Mouse (Mus musculus) kidney, embryonic 15.5 days (tissue): Measurements from ENCODE around the gene Ergic1. TPM values are rescaled to one million over a fixed set of nuclear protein-coding genes. Genes with fewer than 3 reads are reported as not detected.

ENCODE experiments used
- ATAC-seq: fragments of 200-750 bp; cut with Nextera tagmentation; replicated peaks from 2 replicates; pipeline ENCODE4 v1.8.0; 2017; ENCODE audit warnings: moderate TSS enrichment; ENCODE audit not compliant: low FRiP score
- H3K27ac ChIP-seq: fragments of 300-500 bp; sonication (generic); 2 replicates; pipeline ENCODE4 v1.5.1; 2015; ENCODE audit warnings: mild to moderate bottlenecking, inconsistent platforms
- H3K27me3 ChIP-seq: fragments of 300-500 bp; sonication (generic); 2 replicates; pipeline ENCODE4 v1.6.1; 2015; ENCODE audit warnings: inconsistent platforms
- H3K36me3 ChIP-seq: fragments of 300-500 bp; sonication (generic); 2 replicates; pipeline ENCODE4 v1.6.1; 2015; ENCODE audit warnings: inconsistent platforms
- H3K4me1 ChIP-seq: fragments of 300-500 bp; sonication (generic); 2 replicates; pipeline ENCODE4 v1.6.1; 2015; ENCODE audit warnings: inconsistent platforms
- H3K4me2 ChIP-seq: fragments of 300-500 bp; sonication (generic); 2 replicates; pipeline ENCODE4 v1.6.1; 2015; ENCODE audit warnings: moderate library complexity, mild to moderate bottlenecking, inconsistent platforms
- H3K4me3 ChIP-seq: fragments of 300-500 bp; sonication (generic); replicated peaks from 2 replicates; pipeline ENCODE4 v1.5.1; 2015; ENCODE audit warnings: mild to moderate bottlenecking, inconsistent platforms
- H3K9ac ChIP-seq: fragments of 300-500 bp; sonication (generic); 2 replicates; pipeline ENCODE4 v1.6.1; 2015; ENCODE audit warnings: mild to moderate bottlenecking, inconsistent platforms
- H3K9me3 ChIP-seq: fragments of 300-500 bp; sonication (generic); replicated peaks from 2 replicates; pipeline ENCODE4 v1.6.1; 2016; ENCODE audit warnings: inconsistent platforms
- WGBS: fragments of 180-500 bp; shearing (Covaris S2); methylation state at CpG from one replicate; pipeline ENCODE4 v1.1.7; 2015; ENCODE audit warnings: mixed read lengths; 5-methylcytosine and 5-hydroxymethylcytosine counted together
- polyA plus RNA-seq: library from polyadenylated mRNA; unstranded; fragments of >200 nt; fragmentation: Nextera tagmentation; extraction: Ambion mirVana; gene quantifications from 2 replicates; pipeline ENCODE4 v1.2.1, GENCODE M21; 2015

Ergic1 gene
- polyA plus RNA-seq, 1 experiment from 2014 or later = 124 TPM

DNA sequence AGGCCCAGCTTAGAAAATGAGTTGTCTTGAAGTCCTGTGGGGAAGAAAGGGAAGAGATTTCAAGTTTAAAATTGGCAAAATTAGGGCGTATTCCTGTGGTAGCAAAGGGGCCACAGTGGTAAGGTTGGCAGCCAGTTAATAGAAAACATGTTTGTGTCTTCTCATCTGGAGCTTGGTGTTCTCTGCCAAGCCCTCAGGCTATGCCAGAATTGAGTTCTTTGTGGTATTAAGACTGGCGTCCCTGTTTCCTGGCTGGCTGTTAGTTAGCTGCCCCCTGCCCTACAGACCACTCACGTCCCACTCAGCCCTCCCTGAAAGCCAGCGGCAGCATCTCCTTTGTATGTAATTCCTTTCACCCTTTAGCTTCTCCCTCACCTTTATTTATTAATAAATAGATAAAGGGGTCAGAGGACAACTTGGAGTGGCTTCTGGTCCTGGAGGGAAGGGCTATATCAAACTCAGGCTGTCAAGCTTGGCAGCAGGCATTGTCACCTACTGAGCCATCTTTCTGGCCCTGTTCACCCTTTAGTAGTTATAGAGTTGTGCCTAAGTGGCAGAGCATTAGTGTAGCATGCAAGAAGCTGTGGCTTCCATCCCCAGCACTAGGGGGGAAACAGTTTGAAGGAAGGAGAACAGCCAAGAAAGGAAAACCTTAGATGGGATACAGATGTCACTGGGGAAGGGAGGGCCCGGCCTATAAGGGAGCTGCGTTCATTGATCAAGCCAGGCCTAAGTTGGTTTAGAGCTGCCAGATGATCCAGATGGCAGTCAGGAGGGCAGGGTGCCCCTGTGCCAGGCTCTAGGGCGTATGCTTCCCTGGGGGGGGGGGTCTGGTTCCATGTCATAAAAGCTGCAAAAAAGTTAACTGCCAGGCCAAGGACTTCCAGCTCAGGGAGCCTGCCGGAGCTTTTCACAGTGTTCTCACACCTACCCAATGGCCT lies 127.8 kb downstream of the Ergic1 start:
- no peaks in the 10 kb centered on the region for H3K9me3 ChIP-seq
- peaks cover 9% of the 10 kb centered on the region; the same call in 1 of the 2 replicates for H3K36me3 ChIP-seq
- H3K4me1 ChIP-seq = peaks cover 9% of the 10 kb centered on the region
- no peaks in the 10 kb centered on the region for H3K27me3 ChIP-seq
- WGBS = 81% methylated on average over 8 of the region's 8 CpGs
- no peak overlapping the region for H3K4me3 ChIP-seq
- no peak overlapping the region for H3K9ac ChIP-seq
- no peak overlapping the region for H3K4me2 ChIP-seq
- no peak for ATAC-seq
- H3K27ac ChIP-seq = no peak overlapping the region

DNA sequence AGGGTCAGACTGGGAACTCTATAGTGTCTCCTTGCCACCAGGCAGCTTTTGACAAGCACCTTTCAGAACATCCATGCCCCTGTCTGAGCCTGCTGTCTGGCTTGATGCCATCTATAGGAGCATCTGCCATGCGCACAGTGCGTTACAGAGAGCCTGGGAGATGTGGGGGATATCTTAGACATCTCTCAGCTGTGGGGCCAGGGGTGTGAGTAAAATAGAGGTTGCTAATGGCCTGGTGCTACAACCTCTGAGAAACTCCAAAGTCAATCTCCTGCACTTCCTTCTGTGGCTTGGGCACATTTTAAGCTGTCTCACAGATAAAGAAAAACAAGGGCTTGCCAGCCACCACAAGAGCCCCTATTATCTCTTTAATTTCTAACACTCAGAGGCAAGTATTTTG lies 128.5 kb downstream of the Ergic1 start:
- no peak for ATAC-seq
- Histone ChIP-seq H3K9me3 (no peaks in the 10 kb centered on the region), H3K4me1 (peaks cover 9% of the 10 kb centered on the region), H3K9ac (no peak overlapping the region), H3K27ac (no peak overlapping the region), H3K27me3 (no peaks in the 10 kb centered on the region), H3K36me3 (peaks cover 2% of the 10 kb centered on the region; the same call in 1 of the 2 replicates), H3K4me3 (no peak overlapping the region), H3K4me2 (no peak overlapping the region)
- 82% methylated on average over 2 of the region's 2 CpGs for WGBS

DNA sequence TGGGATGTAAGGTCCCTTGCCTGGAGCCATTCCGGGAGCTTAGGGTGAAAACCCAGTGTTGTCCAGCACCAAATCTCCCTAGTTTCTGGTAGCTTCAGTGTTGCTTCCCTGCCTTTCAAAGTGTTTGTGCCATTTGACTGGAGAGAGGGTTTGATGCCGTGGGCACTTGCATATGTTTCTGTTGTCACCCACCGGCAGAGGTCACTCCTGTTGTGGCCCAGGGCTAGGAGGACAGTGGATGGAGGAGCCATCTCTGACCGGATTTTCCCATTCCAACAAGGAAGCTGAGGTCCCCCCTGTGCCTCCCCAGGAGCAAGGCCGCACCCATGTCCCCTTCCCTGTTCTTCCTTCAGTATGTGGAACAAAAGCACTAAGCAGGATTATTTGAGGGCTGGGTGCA lies 128.9 kb downstream of the Ergic1 start:
- H3K36me3 ChIP-seq = peaks cover 2% of the 10 kb centered on the region
- ATAC-seq = no peak
- 84% methylated on average over 5 of the region's 5 CpGs for whole genome bisulfite sequencing

DNA sequence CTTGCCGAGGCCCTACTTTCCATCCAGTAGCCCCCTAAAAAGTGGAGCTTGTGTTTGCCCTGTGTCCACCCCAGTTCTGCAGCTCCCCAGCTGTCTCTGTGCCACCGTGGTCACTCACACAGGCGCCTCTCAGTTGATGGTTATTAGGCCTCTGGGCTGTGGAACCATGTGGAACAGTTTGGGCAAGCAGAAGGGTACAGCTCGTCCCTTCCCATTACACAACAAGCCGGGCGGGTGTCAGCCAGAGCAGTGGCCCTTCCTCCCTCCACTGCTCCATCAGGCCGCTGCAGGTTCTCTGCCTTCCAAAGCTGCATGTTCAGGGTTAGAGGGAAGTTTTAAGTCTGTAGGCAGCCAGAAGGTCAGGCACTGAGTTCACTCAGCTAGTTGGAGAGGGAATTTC lies 129.8 kb downstream of the Ergic1 start:
- Histone ChIP-seq H3K9me3 (no peaks in the 10 kb centered on the region), H3K4me1 (peaks cover 9% of the 10 kb centered on the region), H3K9ac (no peak overlapping the region), H3K4me3 (no peak overlapping the region), H3K4me2 (no peak overlapping the region), H3K27me3 (no peaks in the 10 kb centered on the region), H3K36me3 (peaks cover 10% of the 10 kb centered on the region), H3K27ac (no peak overlapping the region)
- 83% methylated on average over 7 of the region's 7 CpGs for WGBS
- no peak for ATAC-seq

More for the DNA sequence above, 128.9 kb downstream of the Ergic1 start:
- no peaks in the 10 kb centered on the region for H3K27me3 ChIP-seq
- no peak overlapping the region for H3K4me2 ChIP-seq
- no peak overlapping the region for H3K4me3 ChIP-seq
- H3K4me1 ChIP-seq = peaks cover 9% of the 10 kb centered on the region
- no peaks in the 10 kb centered on the region for H3K9me3 ChIP-seq
- H3K27ac ChIP-seq = no peak overlapping the region
- no peak overlapping the region for H3K9ac ChIP-seq

DNA sequence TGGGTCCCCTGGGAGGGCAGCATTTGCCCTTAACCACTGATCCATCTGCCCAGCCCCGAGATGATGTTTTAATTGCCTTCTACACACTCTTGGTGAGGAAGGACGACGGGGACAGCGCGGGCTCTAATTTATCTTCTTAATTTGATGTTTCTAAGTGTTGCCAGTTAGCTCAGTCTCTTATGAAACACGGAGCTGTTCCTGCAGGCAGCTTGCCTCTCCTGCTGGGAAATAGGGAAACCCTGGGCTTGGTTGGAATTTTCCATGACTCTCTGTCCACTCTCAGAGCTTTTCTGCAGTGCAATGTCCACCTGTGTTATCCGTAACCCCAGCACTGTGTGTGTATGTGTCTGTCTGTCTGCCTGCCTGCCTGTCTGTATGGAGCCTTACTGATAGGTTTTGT lies 132.1 kb downstream of the Ergic1 start:
- Histone ChIP-seq H3K36me3 (peaks cover 32% of the 10 kb centered on the region), H3K27me3 (no peaks in the 10 kb centered on the region), H3K4me1 (peaks cover 9% of the 10 kb centered on the region), H3K9ac (no peak overlapping the region), H3K9me3 (no peaks in the 10 kb centered on the region), H3K4me2 (no peak overlapping the region), H3K4me3 (no peak overlapping the region), H3K27ac (no peak overlapping the region)
- 51% methylated on average over 7 of the region's 7 CpGs for WGBS
- ATAC-seq = no peak

DNA sequence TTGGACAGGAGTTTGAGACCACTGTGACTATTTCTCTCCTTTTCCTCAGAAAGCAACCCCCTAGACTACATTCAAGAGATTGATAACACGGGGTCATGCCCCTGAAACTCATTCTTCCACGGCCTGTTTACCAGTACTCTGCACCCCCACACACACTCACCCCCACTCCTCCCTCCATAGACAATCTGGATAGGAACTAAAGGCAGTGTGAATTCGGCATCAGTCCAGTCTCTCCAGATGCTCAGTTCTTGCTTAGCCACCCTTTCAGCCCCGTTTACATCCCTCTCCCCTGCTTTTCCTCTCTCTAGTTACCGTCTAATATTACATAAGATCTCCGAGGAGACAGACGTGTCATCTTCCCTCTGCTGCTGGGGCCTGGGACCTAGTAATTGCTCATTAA lies 132.9 kb downstream of the Ergic1 start:
- Histone ChIP-seq H3K9me3 (no peaks in the 10 kb centered on the region), H3K4me1 (peaks cover 9% of the 10 kb centered on the region), H3K9ac (no peak overlapping the region), H3K36me3 (peaks cover 39% of the 10 kb centered on the region), H3K4me2 (no peak overlapping the region), H3K4me3 (no peak overlapping the region), H3K27ac (no peak overlapping the region), H3K27me3 (no peaks in the 10 kb centered on the region)
- ATAC-seq = no peak
- WGBS = 48% methylated on average over 7 of the region's 7 CpGs

DNA sequence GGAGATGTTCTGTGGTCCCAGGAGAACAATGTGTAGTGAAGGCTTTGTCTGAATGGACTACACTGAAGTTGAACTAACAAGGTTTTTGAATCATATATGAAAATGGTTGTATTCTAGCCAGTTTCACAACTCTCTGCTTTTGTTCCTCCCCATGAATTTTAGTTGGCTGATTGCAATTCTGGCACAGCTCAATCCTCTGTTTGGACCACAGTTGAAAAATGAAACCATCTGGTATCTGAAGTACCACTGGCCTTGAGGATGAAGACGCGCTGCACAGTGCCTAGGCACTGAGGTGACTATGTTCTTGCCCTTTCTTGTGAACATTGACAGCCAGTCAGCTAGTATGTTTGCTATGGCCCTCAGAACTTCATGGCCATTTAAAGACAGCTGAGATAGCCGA lies 133.9 kb downstream of the Ergic1 start:
- 94% methylated on average over 3 of the region's 3 CpGs for WGBS
- H3K4me1 ChIP-seq = peaks cover 9% of the 10 kb centered on the region
- no peak for ATAC-seq
- no peak overlapping the region for H3K4me2 ChIP-seq
- no peak overlapping the region for H3K4me3 ChIP-seq
- H3K27me3 ChIP-seq = no peaks in the 10 kb centered on the region
- no peak overlapping the region for H3K27ac ChIP-seq
- no peaks in the 10 kb centered on the region for H3K9me3 ChIP-seq
- no peak overlapping the region for H3K9ac ChIP-seq
- H3K36me3 ChIP-seq = peaks cover 50% of the 10 kb centered on the region

DNA sequence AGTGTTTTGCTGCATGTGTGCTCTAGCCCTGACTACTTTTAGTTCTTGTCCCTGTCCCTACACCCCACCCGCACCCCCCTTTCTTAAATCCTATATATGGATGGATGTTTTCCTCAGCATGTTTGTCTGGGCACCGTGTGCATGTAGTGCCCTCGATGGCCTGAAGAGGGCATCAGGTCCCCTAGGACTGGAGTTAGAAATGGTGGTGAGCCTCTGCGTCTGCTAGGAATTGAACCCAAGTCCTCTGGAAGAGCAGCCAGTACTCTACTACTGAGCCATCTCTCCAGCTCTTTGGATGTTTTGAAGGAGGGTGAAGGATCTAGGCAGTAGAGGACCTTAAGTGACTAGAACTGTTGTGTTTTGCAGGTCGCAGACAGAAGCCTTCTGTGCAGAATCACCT lies 137.6 kb downstream of the Ergic1 start:
- WGBS = 86% methylated on average over 5 of the region's 5 CpGs
- ATAC-seq = no peak
- H3K9me3 ChIP-seq = no peaks in the 10 kb centered on the region

DNA sequence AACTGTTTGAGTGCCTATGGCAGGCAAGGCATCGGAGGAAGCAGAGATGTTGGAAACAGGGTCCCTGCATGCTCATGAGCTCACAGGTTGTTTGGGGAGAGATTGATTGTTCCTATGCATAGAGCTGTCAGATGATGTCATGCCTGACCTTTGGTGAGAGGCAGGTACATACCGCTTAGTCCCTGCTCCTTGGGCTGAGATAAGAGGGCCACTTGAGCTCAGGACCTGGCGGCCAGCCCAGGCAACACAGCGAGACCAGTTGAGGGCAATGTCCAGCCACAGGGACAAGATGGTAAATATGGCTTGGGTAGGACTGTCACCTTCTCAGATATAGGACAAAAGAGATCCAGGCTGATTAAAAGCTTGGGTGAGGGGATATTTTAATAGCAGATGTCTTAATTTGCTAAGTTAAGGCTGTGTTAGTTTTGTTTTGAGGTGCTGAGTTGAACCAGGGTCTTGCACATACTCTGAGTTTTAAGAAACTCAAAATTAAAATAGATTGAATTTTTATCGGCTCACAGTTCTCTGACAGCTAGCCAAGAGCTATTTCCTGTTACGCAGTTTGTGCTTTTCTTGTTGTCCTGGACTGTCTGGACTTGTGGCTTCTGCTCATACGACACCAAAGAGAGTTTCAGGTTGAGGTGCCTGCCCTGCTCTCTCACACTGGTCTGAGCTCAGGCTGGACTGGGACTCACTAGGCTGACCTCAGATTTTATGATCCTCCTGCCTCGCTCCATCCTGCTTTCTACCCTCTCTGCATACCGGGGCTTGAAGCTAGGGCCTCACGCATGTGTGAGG lies 138.7 kb downstream of the Ergic1 start:
- Histone ChIP-seq H3K27ac (no peak overlapping the region), H3K36me3 (peaks cover 72% of the 10 kb centered on the region), H3K9me3 (no peaks in the 10 kb centered on the region), H3K4me2 (no peak overlapping the region), H3K4me3 (no peak overlapping the region), H3K9ac (no peak overlapping the region), H3K4me1 (no peaks in the 10 kb centered on the region), H3K27me3 (no peaks in the 10 kb centered on the region)
- 86% methylated on average over 10 of the region's 10 CpGs for WGBS
- no peak for ATAC-seq

More for the DNA sequence above, 137.6 kb downstream of the Ergic1 start:
- H3K4me3 ChIP-seq = no peak overlapping the region
- no peak overlapping the region for H3K9ac ChIP-seq
- no peak overlapping the region for H3K27ac ChIP-seq
- no peaks in the 10 kb centered on the region for H3K27me3 ChIP-seq
- peaks cover 2% of the 10 kb centered on the region for H3K4me1 ChIP-seq
- no peak overlapping the region for H3K4me2 ChIP-seq
- H3K36me3 ChIP-seq = peaks cover 69% of the 10 kb centered on the region

DNA sequence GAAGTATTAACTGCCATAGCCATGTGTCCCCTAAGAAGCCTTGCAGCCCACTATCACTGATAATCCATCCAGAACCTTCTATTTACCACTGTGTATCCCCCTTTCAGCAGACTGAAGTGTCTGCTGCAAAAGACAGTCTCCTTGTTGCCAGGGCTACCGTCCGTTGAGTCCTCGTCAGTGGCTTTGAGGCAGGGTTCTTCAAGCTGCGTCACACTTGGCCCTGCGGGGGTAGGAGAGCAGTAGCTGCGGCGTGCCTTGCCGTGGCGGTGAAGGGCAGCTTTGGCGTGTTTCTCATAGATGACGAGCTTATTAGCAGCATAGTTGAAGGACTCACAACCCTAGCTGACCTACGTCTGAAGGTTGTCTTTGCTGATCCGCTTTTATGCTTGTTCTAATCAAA lies 140.3 kb downstream of the Ergic1 start:
- Histone ChIP-seq H3K4me3 (no peak overlapping the region), H3K9ac (no peak overlapping the region), H3K36me3 (peaks cover 57% of the 10 kb centered on the region), H3K27ac (no peak overlapping the region), H3K4me2 (no peak overlapping the region), H3K9me3 (no peaks in the 10 kb centered on the region), H3K4me1 (no peaks in the 10 kb centered on the region), H3K27me3 (no peaks in the 10 kb centered on the region)
- no peak for ATAC-seq
- 87% methylated on average over 13 of the region's 13 CpGs for WGBS

DNA sequence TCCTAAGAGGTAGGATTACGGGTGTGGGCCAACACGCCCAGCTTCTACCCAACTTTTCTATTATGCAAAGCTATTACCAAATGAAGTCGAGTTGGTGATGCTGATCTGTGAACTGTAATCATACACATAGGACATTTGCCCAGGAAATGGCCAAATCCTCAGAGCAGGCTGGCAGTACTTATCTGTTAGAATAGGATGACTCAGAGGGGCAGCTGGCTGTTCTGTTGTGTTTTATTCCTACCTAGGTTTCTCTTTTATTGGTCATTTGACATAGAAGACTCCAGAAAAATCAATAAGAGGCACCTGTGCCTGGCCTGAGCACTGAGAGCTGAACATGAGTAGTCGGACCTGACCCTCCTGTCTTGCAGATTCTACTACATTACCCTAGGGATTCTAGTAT lies 141.3 kb downstream of the Ergic1 start:
- Histone ChIP-seq H3K27ac (no peak overlapping the region), H3K36me3 (peaks cover 48% of the 10 kb centered on the region), H3K4me2 (no peak overlapping the region), H3K9ac (no peak overlapping the region), H3K4me1 (no peaks in the 10 kb centered on the region), H3K4me3 (no peak overlapping the region), H3K9me3 (no peaks in the 10 kb centered on the region), H3K27me3 (no peaks in the 10 kb centered on the region)
- ATAC-seq = no peak
- 82% methylated on average over 4 of the region's 4 CpGs for WGBS

DNA sequence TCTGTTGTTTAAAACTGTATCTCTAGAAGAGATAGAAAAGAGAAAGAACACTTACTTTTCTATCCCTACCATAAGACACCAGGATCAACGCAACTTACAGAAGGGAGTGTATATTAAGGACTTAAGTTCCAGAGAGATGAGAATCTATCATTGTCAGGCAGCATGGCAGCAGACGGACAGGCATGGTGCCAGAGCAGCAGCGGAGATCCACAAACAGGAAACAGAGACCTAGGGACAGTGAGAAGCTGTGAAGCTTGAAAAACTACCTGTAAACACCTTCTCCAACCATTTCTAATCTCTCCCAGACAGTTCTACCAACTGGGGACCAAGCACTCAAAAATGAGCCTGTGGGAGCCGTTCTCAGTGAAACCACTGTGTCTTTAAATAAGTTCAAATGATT lies 142.4 kb downstream of the Ergic1 start:
- H3K9ac ChIP-seq = no peak overlapping the region
- 88% methylated on average over 4 of the region's 4 CpGs for WGBS

More for the DNA sequence above, 142.4 kb downstream of the Ergic1 start:
- no peak overlapping the region for H3K4me3 ChIP-seq
- no peaks in the 10 kb centered on the region for H3K9me3 ChIP-seq
- no peak overlapping the region for H3K4me2 ChIP-seq
- H3K36me3 ChIP-seq = peaks cover 37% of the 10 kb centered on the region
- no peak overlapping the region for H3K27ac ChIP-seq
- no peak for ATAC-seq
- no peaks in the 10 kb centered on the region for H3K27me3 ChIP-seq
- H3K4me1 ChIP-seq = no peaks in the 10 kb centered on the region
